Mouse (Mus musculus) heart, adult 2 months (tissue): Measurements from ENCODE around the gene Pdss2.

ENCODE experiments used
- CTCF ChIP-seq: fragments of 200-600 bp; IDR thresholded peaks from 2 replicates; pipeline ENCODE4 v1.8.1; 2022; ENCODE audit warnings: antibody characterized with exemption, mild to moderate bottlenecking, moderate library complexity
- EP300 ChIP-seq: fragments of 200-500 bp; IDR thresholded peaks from 2 replicates; pipeline ENCODE4 v1.6.1; 2011; ENCODE audit warnings: low read depth, low read length, control low read depth; ENCODE audit not compliant: insufficient read depth
- POLR2A ChIP-seq: fragments of 200-500 bp; IDR thresholded peaks from 2 replicates; pipeline ENCODE4 v1.6.1; 2011; ENCODE audit warnings: mild to moderate bottlenecking, low read depth, low read length, control low read depth; ENCODE audit not compliant: insufficient read depth

DNA sequence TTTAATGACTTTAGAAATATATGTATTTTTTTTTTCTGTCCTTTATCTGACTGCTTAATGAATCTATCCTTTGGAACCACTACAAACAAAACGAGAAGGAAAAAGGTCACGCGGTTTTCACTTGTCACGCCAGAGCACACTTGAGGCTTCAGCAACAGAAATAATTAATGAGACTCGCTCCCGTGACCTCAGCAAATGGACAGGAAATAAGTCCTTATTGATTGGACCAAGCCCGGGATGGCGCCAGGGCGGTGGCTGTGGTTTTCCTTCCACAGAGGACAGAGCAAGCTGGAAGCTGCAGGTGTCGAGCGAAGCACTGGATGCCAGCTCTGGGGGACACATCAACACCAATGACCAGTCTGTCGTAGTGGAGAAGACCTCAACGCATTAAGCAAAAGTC lies 218.8 kb downstream of the Pdss2 start:
- no peak for TF ChIP-seq POLR2A
- no peak for TF ChIP-seq CTCF
- no peak for TF ChIP-seq EP300
